Mouse (Mus musculus): Measurements from ENCODE around the gene A830031A19Rik.

- TF ChIP-seq POLR2A (IDR thresholded peaks at IDR 0.05; ENCODE audit: insufficient read depth, low read depth, low read length) = no peak
- no peak for TF ChIP-seq CTCF (IDR thresholded peaks at IDR 0.05)
Measured at GRCm38 (mm10) chr11:24079392-24080391, 4.8 kb upstream of the A830031A19Rik start.

Measured in heart, adult 2 months (tissue).